Mouse (Mus musculus) hematopoietic stem cell, adult 5-6 weeks (primary cell): Measurements from ENCODE around the gene Ogfod2. TPM values are rescaled to one million over a fixed set of nuclear protein-coding genes. Genes with fewer than 3 reads are reported as not detected.

Experiments
- ATAC-seq, 2 experiments: fragments of 125-278 bp in 1 of 2; replicated peaks in 1 of 2; 2 replicates each; pipeline ENCODE4 v1.8.0; 2016 to 2017; ENCODE audit warnings: inconsistent platforms in 2 of 2, mild to moderate bottlenecking in 2 of 2, moderate number of reproducible peaks in 2 of 2, low read depth in 1 of 2, moderate TSS enrichment in 1 of 2; ENCODE audit not compliant: low FRiP score in 2 of 2, poor library complexity in 2 of 2, severe bottlenecking in 2 of 2, insufficient read depth in 1 of 2, low TSS enrichment in 1 of 2
- total RNA-seq: library from RNA; stranded (forward); fragments of 172-1452, 232-1000 nt; gene quantifications from 2 replicates; pipeline ENCODE4 v1.2.3, GENCODE M21; 2017

Gene Ogfod2
- total RNA-seq: 7.9 and 13.8 TPM in 2 replicates

DNA sequence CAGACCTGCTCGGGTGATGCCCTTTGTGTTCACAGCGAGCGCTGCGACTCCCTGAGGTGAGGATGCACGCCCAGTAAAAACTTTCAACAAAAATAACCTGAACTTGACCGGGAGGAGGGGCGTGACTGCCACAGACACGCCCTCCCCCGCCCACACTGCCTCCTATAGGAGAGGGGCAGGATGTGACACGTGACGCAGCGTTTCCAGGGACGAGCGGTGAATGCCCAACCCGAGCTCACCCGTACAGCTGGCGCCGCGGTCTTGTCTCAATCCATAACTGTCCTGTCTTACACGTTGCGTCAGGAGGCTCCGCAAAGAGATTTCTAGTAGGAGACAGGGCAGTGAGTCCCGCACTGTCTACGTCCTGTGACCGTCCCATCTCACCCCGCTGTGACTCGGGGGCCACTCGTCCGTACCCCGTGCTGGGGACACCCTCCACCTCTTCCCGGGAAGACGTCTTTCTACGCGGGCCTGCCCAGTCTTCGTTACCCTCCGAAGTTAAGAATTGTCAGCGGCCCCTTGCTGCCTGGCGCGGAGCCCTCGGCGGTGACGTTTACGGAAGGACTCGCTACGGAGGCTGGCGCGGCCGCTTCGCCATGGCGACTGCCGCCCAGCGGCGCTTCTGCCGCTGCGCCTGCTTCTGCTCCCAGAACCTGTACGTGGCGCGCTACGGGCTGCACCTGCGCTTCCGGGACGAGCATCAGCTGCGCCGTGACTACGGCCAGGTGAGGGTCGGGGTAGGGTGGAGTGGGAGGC lies at the start of gene Ogfod2:
Ogfod2 (plus strand) TSS at position 556 of the 756 bp plus-strand sequence.
- peak; percentile 89 to 93 for ATAC-seq

- ATAC-seq: no peak
Measured at GRCm38 (mm10) chr5:124069657-124070056, 42.4 kb upstream of the Ogfod2 start.

DNA sequence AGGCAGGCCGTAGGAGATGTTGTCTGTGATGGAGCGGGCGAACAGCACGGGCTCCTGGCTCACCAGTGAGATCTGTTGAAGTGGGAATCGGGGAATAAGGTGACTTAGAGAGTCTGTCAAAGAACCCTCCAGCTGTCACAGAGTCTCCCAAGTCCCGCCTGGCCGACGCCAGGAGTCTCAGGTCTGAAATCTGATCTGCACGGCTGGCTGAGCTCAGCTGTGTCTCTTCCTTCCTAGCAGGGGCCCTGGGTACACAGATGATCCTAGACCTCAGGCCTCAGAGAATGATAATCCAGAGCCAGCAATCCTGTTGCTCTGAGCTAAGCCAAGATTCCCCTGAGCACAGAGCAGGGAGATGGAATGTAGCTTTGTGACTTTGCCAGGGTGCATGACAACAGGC lies 38.4 kb upstream of the Ogfod2 start:
- ATAC-seq: no peak

- peak; percentile 43 to 62 for ATAC-seq
Measured at GRCm38 (mm10) chr5:124074845-124075307, 37.2 kb upstream of the Ogfod2 start.

- peak in 1 of 2 experiments; percentile 8; a peak in 1 of 4 replicates for ATAC-seq
Measured at GRCm38 (mm10) chr5:124075716-124076115, 36.4 kb upstream of the Ogfod2 start.

GRCm38 (mm10) chr5:124076559-124076958 lies 35.5 kb upstream of the Ogfod2 start:
- no peak for ATAC-seq

GRCm38 (mm10) chr5:124077241-124077640 lies 34.9 kb upstream of the Ogfod2 start:
- ATAC-seq: no peak

GRCm38 (mm10) chr5:124077856-124078460 lies 34.1 kb upstream of the Ogfod2 start:
- ATAC-seq: no peak

GRCm38 (mm10) chr5:124078794-124079416 lies 33.2 kb upstream of the Ogfod2 start:
- ATAC-seq: peak; percentile 38 to 51; a peak in 3 of 4 replicates

- ATAC-seq: peak in 1 of 2 experiments; percentile 4; a peak in 1 of 4 replicates
Measured at GRCm38 (mm10) chr5:124079880-124080279, 32.2 kb upstream of the Ogfod2 start.

DNA sequence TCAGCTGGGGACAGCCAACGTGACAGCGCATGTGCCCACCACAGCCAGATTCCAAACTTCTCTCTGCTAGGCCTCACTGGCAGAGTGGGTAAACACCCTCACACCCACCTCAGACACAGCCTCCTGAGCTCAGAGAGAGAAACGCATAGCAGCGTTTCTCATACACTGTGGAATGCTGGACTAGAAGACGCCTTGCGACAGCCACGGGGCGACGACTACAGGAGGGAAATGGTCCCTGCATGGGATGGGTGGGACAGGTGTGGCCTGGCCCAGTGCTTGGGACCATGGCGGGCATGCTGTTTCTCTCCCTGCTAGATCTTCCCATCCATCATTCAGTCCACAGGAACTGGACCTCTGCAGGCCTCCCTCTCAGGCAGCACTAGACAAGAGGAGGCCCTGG lies 29.6 kb upstream of the Ogfod2 start:
- no peak for ATAC-seq

DNA sequence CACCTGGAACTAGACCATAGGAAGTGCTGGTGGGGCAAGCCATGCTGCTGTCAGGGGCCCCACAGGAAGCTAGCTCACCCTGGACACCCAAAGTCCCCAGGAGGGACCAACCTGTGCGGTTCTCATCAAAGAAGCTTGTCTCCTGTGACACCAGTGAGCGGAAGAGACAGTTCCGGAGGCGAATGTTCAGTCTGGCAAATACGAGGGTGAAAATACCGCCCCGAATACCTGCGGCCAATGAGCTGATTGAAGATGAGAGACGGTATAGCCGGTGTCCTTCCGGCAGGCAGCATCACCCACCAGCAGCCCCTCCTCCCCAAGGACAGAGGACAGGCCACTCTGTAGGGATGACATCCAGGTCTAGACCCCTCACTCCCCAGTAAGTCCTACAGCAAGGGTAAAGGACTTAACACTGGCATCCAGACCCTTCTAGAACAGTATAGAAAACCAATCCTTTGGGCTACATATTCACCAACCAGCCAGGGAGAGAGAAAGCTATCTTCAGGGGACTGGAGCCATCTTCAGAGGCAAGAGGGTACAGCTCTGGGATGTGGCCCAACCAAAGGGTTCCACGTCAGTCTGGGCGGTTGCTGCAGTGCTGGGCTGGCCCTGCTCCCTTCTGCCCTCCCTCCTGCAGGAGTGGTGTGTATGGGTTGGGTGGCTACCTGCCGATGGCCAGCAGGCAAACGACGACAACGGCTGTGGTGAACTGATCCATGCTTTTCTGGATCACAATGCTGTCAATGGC lies 29.0 kb upstream of the Ogfod2 start:
- ATAC-seq: no peak

- no peak for ATAC-seq
Measured at GRCm38 (mm10) chr5:124083850-124084587, 28.1 kb upstream of the Ogfod2 start.

GRCm38 (mm10) chr5:124084588-124085173 lies 27.4 kb upstream of the Ogfod2 start:
- peak; percentile 65 to 71; a peak in 3 of 4 replicates for ATAC-seq

- no peak for ATAC-seq
Measured at GRCm38 (mm10) chr5:124085513-124085912, 26.6 kb upstream of the Ogfod2 start.

DNA sequence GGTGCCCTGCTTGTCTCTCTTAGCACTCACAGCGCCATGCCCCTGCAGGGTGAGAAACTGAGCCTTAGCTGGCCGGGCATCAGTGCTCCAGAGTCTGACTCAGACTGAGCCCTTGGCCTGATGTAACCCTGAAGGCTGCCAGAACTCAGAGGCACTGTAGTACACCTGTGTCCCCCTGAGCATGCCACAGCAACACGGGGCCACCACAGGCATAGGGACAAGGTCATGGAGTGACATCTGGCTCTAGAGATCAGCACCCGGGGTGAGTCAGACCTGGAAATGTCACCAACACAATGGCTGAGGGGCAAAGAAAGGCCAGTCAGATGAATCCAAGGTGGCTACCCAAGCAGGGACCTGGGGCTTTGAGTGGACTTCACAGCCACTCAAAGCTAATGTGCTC lies 25.2 kb upstream of the Ogfod2 start:
- no peak for ATAC-seq

DNA sequence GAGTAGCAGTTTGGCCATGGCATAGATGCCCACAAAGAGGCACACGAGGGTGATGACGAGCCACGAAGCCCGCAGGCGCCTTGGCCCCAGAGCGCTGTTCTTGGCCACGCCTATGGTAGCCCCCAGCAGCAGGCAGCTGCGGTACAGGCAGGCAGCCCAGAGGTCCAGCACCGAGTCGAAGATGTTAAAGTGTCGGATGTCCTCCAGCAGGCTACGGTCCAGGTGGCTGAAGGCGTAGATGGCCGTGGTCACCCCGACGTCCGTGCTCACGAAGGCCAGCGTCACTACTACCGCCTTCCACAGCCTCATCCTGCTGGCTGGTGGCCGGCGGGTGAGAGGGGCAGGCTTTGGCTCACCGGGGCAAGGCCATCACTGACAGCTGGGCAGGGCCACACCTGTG lies 22.2 kb upstream of the Ogfod2 start:
- no peak for ATAC-seq
